Mouse (Mus musculus) testis, adult 2 months (tissue): ENCODE results near the gene Catsper4.

ENCODE experiments used
- CTCF ChIP-seq: fragments of 200-500 bp; IDR thresholded peaks from 2 replicates; pipeline ENCODE4 v1.5.1; 2012; ENCODE audit warnings: low read depth, mild to moderate bottlenecking, inconsistent platforms, low read length, moderate library complexity; ENCODE audit not compliant: control insufficient read depth, insufficient read depth, insufficient replicate concordance
- POLR2A ChIP-seq: fragments of 200-500 bp; IDR thresholded peaks from 2 replicates; pipeline ENCODE4 v1.6.1; 2012; ENCODE audit warnings: low read depth, mild to moderate bottlenecking, inconsistent platforms, low read length, moderate library complexity; ENCODE audit not compliant: control insufficient read depth

DNA sequence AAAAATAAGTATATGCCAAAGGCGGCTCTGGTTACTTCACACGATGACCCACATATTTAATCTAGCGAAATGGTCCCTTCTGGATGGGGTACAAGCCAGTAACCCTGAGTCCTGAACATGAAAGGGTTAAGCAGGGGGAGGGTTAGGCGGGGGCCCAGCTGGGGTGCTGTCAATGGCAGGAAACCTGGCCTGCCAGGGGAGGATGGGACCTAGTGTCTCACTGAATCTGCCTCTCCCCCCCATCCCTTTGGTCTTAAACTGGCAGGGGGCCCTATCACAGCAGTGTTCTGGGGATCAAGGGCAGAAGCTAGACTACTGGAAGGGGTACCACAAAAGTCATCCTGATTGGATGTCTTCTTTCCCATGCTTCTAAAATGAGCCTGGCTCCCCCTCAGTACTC is 28.7 kb upstream of the Catsper4 start:
- TF ChIP-seq CTCF (no peak), POLR2A (no peak)
